Mouse (Mus musculus) gastrocnemius, postnatal 14 days (tissue): Measurements from ENCODE around the gene Aldh3a2. TPM values are rescaled to one million over a fixed set of nuclear protein-coding genes. Genes with fewer than 3 reads are reported as not detected.
"Not testable (repeated sequence)": the region's sequence is repeated elsewhere in the genome, so short reads cannot be mapped to it uniquely, and the experiment has no call there.

Experiments used
- DNase-seq: peaks from one replicate; pipeline ENCODE4 v3.0.0; 2021; ENCODE audit warnings: mixed read lengths
- intact Hi-C: fragments of 180-260 bp; cut with DNase I; formaldehyde crosslinking; loops from one replicate; pipeline ENCODE4 v1.15.1; 2025; ENCODE audit warnings: low total_unique reads
- long read RNA-seq, 2 experiments: library from polyadenylated mRNA; stranded (forward); transcript quantifications; one replicate each; pipeline ENCODE4 v2.0.0; 2021
- total RNA-seq, 2 experiments: library from RNA; stranded (reverse); gene quantifications; 2 replicates each; pipeline ENCODE4 v1.2.3; 2021

Gene Aldh3a2
- 10 to 100 TPM; 16.7 to 18.3 TPM for total RNA-seq
- long read RNA-seq, experiment 1, partial matches to known transcripts, result 0 of 5 reads
- long read RNA-seq, experiment 1, other reads (novel, unspliced or antisense), result 1 of 5 reads
- long read RNA-seq, experiment 2, partial matches to known transcripts, result 0 of 3 reads
- long read RNA-seq, experiment 2, other reads (novel, unspliced or antisense), result 2 of 3 reads

DNA sequence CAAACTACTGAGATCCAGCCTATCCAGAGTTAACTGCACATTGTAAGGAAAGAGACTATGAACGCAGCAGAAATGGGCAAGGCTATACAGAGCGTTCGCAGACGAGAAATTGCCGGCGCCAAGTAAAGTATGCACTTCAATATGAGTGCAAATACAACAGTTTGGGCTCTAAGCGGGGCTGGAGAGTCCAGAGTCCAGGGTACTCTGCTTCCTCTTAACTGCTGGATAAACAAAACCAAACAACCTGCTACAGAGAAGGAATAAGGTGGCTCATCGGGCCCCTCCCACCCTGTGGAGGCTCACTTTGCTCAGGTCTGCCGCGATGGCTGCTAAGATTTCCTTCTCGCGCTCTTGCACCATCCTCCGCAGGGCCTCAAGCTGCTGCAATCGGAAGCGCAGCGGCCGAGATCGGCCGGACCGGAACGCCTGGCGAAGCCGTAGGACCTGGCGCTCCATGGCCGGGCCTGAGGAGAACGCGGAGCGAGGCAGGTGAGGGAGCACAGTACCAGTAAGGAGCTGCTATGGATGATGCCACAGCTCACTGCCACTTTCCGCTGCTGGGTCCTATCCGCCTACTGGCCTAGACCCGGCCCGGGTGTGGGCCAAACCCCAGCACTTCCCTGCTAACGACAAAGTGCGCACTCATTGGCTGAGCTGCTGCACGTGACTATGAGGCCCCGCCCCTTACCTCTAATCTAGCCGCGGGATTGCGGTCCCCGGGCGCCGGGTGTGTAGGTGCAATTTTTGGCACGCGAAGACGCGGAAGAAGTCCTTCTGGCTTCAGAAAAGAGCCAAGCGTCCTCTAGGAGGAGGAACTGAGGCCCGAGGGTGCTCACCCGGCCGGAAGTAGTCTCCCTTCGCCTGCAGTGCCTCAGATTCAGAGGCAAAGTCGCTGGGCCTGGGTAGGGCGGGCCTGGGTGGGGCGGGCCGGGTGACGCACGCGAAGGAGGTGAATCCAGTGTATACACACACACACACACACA lies at the start of gene Aldh3a2:
Gene Aldh3a2, minus strand, starts transcription at position 914 of the 983 bp plus-strand sequence.
- intact Hi-C loops, result no loop called here
- DNase-seq, result peak; percentile 94

- DNase-seq, result no peak
- intact Hi-C loops, result no loop called here
Measured at GRCm38 (mm10) chr11:61316864-61317263, 49.6 kb upstream of the Aldh3a2 start.

- intact Hi-C loops, result no loop called here
- DNase-seq, result no peak
Measured at GRCm38 (mm10) chr11:61310321-61310720, 43.1 kb upstream of the Aldh3a2 start.

DNA sequence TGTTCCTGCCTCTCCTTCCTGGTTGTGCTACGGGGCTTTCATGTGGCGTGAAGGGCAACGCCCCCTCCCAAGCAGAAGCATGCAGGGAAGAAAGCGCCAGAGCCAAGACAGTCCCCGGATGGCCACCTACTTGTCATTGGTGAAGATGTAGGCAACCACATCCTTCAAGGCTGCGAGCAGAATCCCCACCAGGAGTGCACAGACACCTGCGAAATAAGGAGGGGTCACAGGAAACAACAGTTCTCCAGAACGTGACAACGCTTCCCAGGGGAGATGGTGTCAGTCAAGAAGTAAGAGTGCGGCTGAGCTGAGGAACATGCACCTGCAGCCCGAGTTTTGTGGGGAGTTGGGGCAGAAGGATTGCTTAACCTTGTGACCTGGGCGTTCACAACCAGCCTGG lies 42.6 kb upstream of the Aldh3a2 start:
- intact Hi-C loops, result loop anchor here (10.0 kb wide), 1 partner anchor 115 kb away; no protein-coding TSS in a partner anchor
- no peak for DNase-seq

- DNase-seq, result no peak
- intact Hi-C loops, result loop anchor here (10.0 kb wide), 1 partner anchor 113 kb away; no protein-coding TSS in a partner anchor
Measured at GRCm38 (mm10) chr11:61307795-61308194, 40.5 kb upstream of the Aldh3a2 start.

- intact Hi-C loops, result loop anchor here (10.0 kb wide), 1 partner anchor 111 kb away; no protein-coding TSS in a partner anchor
- DNase-seq, result peak; percentile 21
Measured at GRCm38 (mm10) chr11:61305377-61305776, 38.1 kb upstream of the Aldh3a2 start.

DNA sequence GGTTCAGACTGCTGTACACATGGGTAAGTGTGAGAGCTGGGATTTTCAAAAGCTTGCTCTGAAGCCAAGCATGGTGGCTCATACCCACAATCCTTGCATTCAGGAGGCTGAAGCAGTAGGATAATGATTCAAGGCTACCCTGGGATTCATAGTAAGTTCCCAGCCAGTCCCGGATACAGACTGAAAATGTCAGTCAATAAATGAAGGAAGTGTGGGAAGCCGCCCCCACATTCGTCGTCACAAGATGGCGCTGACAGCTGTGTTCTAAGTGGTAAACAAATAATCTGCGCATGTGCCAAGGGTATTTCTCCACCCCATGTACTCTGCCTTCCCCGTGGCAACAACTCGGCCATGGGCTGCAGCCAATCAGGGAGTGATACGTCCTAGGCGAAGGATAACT lies 37.3 kb upstream of the Aldh3a2 start:
- intact Hi-C loops, result loop anchor here (10.0 kb wide), 1 partner anchor 110 kb away; no protein-coding TSS in a partner anchor

DNA sequence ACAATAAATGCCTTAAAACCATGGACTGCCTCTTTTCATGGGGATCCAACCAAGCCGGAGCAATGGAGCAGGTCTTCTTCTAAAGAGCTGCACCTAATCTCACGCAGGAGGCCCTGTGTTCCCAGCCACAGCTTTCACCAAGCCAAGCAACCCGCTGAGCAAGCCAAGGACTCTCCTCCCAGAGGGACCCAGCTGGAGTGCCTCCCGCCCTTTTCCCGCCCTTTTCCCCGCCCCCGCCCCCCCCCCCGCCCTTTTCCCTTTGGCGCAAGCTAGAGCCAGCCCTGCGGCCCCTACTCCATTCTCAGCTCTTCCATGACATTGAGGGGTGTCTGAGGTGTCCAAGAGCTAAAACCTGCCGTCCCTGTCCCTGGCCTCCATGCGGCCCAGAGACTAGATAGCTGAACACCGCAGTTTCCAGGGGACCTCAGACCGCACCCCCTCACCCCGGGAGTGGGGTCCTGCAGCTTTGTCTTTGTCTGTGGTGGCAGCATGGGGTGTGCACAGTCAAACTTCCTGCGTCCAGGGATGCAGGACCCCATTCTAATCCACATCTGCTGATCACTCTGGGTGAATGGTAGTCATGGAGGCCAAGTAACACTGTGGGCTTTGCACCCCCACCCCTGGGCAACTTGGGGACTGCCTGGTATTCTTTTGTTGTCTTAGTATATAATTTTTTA lies 33.6 kb upstream of the Aldh3a2 start:
- peak; percentile 26 for DNase-seq

More for the DNA sequence above, 37.3 kb upstream of the Aldh3a2 start:
- not testable (repeated sequence) for DNase-seq

DNA sequence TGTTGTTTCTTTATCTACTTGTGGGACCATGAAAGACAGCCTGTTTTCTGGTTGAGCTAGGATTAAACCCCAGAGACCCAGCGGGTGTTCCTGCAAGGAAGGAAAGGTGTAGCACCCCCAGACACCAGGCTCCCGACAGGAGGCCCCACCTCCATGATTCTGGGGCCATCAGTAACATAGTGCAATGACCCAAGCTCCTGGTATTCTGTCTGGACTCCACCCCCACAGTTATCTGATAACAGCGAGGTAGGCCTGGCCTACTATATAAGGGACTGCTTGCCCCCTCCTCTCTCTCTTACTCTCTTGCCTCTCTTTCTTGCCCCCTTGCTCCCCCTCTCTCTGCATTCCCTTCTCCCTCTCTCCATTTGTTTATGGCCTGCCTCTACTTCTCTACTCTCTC lies 32.9 kb upstream of the Aldh3a2 start:
- intact Hi-C loops, result loop anchor here (10.0 kb wide), 1 partner anchor 105 kb away; no protein-coding TSS in a partner anchor
- no peak for DNase-seq

More for the DNA sequence above, 33.6 kb upstream of the Aldh3a2 start:
- intact Hi-C loops, result loop anchor here (10.0 kb wide), 1 partner anchor 106 kb away; no protein-coding TSS in a partner anchor

DNA sequence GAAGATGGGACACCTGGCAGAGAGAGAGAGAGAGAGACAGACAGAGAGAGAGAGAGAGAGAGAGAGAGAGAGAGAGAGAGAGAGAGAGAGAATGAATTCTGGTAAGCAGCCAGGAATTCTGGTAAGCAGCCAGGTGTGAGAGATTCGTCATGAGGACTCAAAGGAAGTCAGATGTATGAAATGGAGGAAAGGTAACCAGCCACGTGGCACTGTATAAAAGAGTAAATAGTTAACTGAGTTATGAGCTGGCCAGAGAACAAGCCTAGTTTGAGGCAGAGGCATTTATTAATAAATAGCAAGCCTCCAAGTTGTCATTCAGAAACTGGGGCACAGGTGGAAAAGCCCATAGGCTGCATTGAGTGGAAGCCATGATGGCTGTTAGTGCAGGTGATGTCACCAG lies 30.6 kb upstream of the Aldh3a2 start:
- intact Hi-C loops, result no loop called here
- DNase-seq, result no peak

GRCm38 (mm10) chr11:61297326-61297725 lies 30.1 kb upstream of the Aldh3a2 start:
- intact Hi-C loops, result no loop called here
- DNase-seq, result no peak

DNA sequence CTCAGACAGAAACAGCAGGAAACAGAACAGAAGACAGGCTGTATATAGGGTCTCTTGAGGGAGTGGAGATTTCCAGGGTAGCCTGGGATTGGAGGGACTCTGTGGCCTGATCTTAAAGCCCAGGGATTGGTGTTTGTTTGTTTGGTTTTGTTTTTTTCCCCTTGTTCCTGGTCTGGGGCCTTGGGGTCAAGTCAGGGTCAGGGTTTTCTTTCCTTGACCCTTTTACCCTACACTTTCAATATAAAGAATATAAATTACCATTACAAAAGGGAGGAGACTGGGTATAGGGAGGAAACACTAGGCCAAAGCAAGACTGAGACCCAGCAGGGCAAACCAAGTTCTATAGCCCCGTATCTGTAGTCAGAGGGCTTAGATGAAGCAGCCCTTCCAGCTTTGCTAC lies 29.3 kb upstream of the Aldh3a2 start:
- intact Hi-C loops, result no loop called here
- DNase-seq, result no peak

DNA sequence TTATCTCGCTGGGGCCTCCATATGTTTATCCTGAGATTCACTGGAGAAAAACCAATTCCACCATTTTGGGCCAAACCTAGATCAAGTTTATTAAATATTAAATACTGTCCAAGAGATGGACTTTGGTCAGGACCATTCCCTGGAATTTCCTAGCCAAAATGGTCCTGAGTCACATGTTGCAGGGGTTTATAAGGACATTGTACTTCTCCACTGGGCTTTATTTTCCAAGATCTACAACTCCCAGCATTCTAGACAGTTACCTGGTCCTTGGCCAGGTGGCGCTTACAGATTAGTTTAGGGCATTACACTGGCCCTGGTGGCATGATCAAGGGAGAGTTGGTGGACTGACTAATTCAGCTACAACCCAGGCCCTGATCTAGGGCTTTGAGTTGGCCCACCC lies 28.3 kb upstream of the Aldh3a2 start:
- DNase-seq, result no peak
- intact Hi-C loops, result no loop called here

- DNase-seq, result no peak
- intact Hi-C loops, result no loop called here
Measured at GRCm38 (mm10) chr11:61294431-61294830, 27.2 kb upstream of the Aldh3a2 start.

DNA sequence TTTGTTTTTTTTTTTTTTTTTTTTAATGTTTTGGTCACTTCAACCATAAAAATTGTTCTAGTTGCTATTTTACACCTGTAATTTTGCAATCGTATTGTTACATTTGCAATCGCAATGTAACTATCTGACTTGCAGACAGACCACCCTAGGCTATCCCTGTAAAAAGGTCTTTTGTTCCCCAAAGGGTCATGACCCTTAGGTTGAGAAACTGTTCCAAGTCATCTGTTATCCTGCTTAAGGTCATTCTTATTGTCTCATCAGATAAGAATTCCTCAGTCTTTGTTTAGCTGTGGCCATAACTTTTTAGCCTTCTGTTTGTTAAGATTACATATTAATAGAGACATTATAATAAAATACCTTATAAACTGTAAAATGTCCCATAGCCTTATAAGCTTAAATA lies 26.0 kb upstream of the Aldh3a2 start:
- no peak for DNase-seq
- intact Hi-C loops, result no loop called here

- intact Hi-C loops, result no loop called here
- DNase-seq, result no peak
Measured at GRCm38 (mm10) chr11:61284323-61284722, 17.1 kb upstream of the Aldh3a2 start.

- no peak for DNase-seq
- intact Hi-C loops, result no loop called here
Measured at GRCm38 (mm10) chr11:61283414-61284049, 16.3 kb upstream of the Aldh3a2 start.

DNA sequence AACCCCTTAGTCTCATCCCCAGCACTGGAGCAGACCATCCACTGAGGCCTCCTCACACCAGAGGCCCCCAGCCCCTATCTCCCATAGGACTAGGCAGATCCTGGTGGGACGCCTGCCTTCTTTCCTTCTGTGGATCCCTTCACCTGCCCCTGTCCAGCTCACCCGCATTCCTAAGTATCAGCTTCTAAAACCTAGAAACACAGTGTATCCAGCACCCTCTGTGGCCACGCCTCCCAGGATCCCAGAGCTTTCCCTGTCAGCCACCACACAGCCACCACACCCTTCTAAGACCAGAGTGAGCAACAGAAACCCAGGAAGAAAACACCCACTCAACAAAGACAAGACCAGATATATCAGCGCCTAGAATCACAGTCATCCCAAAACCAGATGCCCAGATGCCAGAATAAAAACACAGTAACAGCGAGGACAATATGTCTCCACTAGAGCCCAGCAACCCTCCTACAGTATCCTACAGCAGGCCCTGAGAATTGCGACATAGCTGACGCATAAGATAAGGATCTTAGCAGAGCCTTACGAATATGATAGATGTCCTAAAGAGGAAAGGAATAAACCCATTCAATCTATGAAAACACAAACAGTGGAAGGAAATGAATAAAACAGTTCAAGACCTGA lies 11.3 kb upstream of the Aldh3a2 start:
- no peak for DNase-seq
- intact Hi-C loops, result no loop called here

DNA sequence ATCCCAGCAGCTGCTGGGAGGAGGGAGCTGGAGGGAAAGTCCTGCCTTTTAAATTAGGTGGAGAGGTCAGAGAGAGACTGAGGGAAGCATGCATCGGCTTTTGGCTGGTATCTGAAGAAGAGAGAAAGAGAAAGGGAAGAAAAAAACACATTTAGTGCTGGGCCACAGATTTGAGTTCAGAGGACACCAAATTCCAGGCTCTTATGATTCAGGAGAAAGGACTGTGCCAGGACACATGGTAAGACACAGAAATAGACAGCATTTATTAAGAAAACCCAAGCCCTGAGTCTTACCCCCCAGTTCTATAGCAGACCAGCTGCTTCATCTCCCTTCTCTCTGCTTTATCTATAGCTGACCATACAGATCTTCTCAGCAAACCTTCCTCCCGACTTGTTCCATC lies 10.7 kb upstream of the Aldh3a2 start:
- intact Hi-C loops, result no loop called here
- no peak for DNase-seq
